Mouse (Mus musculus) embryo, embryonic 11 days (tissue): ENCODE measurements at regions not wholly inside any gene's neighbourhood (a gene's known extent, or its start where the extent isn't known, plus 50 kb on each side); places are given as distances from the start of the nearest gene placed in this dataset.
A peak's percentile ranks its signal among the peaks of the same experiment; 100 is the strongest.

Experiments used
- DNase-seq: peaks from one replicate; pipeline ENCODE4 v3.0.0-alpha.2; 2015

DNA sequence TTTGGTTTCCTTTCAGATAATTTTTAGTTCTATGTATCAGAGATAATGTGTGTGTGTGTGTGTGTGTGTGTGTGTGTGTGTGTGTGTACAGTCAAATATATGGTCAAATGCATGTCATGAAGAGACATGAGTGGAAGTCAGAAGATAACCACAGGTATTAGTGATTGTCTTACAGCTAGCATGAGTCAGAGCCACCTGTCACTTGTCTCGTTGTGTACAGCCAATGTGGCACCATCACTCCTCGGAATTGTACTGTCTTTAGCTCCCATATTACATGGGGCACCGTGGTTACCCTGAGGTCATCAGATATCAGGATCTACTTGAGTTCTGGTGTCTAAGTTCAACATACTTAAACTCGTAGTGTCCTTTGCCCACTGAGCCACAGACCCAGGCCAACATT, 816.0 kb upstream of the Ctnnd2 start:
- DNase-seq: no peak

DNA sequence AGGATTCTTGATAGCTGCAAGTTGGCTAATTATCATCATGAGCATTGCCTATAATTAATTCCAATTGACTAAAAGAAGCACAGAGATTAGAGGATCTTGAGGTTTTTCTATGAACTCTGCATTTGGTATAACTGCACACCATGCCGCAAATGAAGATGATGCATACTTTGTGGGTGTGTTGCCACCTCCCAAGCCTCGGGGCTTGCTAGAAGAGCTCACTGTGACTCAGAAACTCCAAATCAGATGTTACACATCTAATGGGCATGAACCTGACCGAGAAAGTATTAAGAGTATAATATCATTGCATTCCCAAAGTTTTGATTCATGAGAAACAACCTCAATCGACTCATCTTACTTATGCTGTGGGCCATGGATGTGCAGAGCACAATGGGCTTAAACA, 772.5 kb upstream of the Ctnnd2 start:
- DNase-seq: no peak

DNA sequence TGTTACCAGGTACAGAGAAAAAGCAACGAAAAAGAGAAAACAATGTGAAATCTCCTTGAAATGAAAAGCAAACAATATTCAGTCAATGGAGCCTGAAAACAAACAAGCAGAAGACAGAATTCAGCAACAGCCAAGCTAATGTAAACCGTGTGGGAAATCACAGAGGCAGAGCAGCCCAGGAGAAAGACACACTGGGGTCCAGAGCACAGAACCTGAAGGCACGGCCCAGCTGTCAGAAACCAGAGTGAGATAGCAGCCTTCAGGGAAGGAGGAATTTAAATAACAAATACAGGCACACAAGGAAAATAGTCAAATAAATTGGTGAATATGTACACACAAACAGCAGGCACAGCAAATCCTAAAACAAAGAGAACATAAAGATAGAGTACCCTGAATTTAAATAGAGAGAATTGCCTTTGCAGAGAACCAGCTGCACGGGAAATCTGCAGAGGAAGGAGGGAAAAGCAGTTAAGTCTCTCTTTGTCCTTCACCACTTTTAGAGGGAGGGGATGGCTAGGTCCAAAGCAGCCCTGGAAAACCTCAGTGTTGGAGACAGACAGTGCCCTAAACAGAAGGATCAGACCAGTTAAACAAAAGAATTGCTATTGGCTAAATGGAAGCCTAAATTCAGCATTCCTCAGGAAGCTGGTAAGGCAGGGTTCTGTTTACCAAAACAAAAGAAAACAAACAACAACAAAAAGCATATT, 739.2 kb upstream of the Ctnnd2 start:
- peak; percentile 16 for DNase-seq

DNA sequence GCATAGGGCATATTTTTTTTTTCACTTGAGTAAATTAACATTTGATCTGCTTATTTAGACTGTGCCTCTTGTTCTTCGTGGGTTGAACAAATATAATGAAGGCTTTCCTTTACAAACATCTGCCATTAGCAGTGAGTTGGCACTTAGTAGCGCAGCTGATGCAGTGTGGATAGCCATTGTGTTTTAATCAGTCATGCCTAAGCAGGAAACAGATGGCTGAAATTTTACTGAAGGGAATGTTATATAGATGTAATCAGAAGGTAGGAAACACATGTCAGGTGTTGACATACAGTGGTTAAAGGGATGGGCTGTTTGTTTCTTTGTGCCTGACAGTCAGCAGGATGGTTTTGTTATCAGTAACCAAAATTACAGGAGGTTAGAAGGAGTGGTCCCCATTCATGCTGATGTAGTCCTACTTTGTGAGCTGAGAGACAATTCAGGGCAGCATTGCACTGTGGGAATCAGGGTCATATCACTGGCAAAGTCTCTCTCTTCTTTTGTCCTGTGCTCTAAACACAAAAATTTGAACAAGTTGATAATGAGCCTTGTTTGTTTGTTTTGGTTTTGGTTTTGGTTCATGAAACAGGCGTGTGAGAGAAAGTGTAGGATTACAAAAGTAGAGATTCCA, 734.6 kb upstream of the Ctnnd2 start:
- peak; percentile 19 for DNase-seq

DNA sequence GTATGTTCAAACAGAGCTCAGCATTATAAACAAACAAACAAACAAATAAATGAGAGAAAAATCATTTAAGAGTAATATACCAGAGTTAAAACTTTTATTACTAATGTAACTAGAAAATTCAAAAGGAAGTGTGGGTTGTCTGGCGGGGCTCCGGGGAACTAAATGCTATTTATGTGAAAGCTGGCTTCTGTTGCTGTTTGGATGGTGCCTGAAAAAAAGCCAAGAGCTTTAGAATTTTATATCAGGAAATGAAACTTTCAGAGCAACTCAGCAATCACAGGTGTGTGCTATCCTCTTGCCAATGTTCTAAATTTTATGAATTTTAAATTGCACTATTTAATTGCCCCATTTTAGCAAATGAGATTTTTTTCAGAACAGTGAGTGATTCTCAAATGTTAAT, 724.5 kb upstream of the Ctnnd2 start:
- DNase-seq: no peak

DNA sequence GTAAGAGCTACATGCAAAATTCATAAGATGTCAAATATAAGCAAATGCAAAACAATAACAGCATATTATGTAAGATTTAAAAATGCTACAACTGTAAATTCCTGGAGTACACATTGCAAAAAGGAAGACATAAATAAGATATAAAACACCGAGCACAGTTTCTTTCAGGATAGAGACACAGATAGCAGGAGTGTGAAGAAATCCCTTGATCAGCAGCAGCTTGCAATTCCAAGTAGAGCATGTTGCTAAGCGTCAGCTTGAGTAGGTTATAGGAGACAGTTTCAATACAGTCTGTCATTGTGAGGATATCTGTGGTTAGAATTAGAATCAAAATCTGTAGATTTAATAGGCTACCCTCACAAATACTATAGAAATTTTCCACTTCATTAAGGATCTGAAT, 687.3 kb upstream of the Ctnnd2 start:
- no peak for DNase-seq

DNA sequence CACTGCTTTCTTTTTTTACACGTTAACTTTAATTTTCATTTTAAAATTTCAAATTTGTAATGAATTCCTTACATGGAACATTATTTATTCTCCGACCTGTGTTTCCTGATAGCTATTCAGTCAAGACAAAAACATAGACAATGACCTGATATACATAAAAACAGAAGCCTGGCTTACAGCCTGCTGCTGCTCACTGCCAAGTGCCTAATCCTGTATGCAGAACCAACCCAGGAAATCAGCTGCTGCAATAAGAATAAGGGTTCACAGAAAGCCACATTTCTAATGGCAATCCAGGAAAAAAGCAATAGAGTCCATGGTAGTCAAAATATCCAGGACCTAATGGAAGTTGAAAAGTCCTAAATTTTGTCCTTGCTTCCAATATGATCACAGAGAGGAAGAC, 642.4 kb upstream of the Ctnnd2 start:
- no peak for DNase-seq

DNA sequence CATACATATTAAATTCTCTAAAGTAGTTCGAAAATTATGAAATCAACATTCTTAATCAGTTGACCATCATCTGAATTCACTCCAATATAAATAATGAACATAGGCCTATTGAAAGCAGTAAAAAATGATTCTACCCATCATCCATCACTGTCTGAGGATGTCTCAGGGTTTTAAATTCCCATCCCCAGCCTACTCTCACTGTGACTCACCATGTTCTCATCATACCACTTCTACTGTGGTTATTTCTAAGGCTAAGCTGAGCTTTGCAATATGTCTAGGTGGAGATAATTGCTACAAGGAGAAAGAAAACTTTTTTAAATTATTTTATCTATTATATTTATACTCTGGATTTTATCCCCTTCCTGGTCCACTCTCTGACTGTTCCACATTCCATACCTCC, 604.0 kb upstream of the Ctnnd2 start:
- no peak for DNase-seq
